Mouse (Mus musculus) testis, postnatal 10 days (tissue): ENCODE data around the gene Batf2.
"Not testable (repeated sequence)": the region's sequence is repeated elsewhere in the genome, so short reads cannot be mapped to it uniquely, and the experiment has no call there.

Experiments used
- DNase-seq: peaks from one replicate; pipeline ENCODE4 v3.0.0; 2021; ENCODE audit warnings: low spot score

Batf2 gene

DNA sequence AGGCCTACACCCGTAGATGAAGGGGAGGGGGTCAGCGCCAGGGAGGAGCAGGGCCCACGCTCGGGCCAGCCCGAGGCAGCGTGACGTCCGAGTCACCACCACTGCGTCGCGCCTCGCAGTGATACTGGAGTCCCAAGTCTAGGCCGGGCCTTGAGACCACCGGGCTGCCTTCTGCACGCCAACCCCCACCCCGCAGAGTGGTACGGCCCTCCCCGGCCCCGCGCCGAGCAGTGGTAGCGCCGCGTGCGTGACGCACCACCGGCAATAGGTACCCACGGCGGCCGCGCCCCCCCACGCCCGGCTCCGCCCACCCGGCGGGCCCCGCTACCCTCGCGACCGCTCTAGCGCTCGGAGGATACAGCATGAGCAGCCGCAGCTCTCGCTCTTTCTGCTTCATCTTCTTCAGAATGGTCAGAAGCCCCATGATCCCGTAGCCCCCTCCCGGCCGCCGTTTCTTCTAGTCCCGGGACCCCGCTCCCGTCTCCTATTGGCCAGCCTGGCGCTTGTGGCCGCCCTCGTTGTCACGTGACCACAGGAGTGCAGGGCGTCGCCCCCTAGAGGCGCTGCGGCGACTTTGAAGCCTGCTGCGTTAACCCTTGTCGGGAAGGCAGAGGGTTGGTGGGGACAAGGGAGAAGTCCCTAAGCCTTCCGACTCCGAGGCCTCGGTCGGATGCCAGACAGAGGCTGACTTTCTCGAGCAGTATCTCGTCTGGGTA lies at the start of gene Batf2:
Gene Batf2, plus strand, starts transcription at position 306 of the 716 bp plus-strand sequence.
- peak; percentile 93 for DNase-seq

- DNase-seq: no peak
Measured at GRCm38 (mm10) chr19:6094119-6094518, 46.7 kb upstream of the Batf2 start, which contains the start of gene AC131692.1. Gene AC131692.1 (plus strand): TSS chr19:6094419.

GRCm38 (mm10) chr19:6097847-6098246 lies 42.9 kb upstream of the Batf2 start:
- no peak for DNase-seq

DNA sequence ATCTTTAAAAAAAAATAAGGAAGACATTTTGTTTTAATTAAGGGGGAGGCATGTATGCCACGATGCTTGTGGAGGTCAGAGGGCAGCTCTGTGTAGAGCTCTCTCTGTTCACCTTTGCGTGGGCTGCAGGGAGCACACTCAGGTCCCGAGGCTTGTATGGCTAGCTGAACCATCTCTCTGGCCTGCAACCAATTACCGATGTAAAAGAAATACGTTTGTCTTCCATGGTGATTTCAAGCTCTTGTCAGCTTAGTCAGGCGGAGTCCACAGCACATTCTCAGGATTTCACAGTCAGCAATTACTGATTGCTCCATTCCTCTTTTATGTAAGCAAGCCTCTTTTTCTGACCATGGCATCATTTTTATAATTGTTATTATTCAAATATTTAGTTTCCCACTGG lies 39.6 kb upstream of the Batf2 start:
- DNase-seq: no peak

DNA sequence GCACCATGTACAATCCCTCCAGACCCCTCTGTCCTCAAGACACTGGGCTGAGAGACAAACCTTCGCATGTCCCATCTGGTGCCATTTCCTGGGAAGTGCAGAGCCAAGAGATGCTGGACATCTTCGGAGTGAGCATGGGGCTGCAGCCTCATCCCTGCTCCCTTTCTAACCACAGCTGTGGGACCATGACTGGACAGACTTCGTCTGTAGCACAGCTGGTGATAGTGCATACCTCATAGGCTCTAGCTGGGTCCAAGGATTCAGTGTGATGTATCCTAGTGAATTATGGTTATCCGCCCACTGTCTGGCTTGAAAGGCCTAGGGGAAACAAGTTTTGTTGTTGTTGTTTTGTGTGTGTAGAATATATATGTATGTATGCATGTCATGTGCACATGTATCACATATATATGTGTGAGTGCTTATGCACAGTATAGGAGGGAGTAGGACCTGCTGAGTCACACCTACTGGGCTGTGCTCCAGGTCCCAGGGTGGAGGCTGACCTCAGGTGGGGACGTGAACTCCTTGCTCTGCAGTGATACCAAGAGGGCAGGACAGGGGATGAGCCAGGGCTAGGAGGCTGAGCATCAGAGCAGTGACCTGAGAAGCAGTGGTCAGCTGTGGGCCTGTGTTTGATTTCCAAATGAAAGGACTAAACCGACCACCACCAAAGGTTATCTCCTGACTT lies 38.5 kb upstream of the Batf2 start:
- no peak for DNase-seq

- DNase-seq: no peak
Measured at GRCm38 (mm10) chr19:6104476-6104875, 36.3 kb upstream of the Batf2 start.

GRCm38 (mm10) chr19:6105586-6105985 lies 35.2 kb upstream of the Batf2 start, which contains the start of gene Naaladl1:
Gene Naaladl1 (plus strand): TSS chr19:6105782.
- no peak for DNase-seq

- peak; percentile 40 for DNase-seq
Measured at GRCm38 (mm10) chr19:6113116-6113515, 27.7 kb upstream of the Batf2 start.

DNA sequence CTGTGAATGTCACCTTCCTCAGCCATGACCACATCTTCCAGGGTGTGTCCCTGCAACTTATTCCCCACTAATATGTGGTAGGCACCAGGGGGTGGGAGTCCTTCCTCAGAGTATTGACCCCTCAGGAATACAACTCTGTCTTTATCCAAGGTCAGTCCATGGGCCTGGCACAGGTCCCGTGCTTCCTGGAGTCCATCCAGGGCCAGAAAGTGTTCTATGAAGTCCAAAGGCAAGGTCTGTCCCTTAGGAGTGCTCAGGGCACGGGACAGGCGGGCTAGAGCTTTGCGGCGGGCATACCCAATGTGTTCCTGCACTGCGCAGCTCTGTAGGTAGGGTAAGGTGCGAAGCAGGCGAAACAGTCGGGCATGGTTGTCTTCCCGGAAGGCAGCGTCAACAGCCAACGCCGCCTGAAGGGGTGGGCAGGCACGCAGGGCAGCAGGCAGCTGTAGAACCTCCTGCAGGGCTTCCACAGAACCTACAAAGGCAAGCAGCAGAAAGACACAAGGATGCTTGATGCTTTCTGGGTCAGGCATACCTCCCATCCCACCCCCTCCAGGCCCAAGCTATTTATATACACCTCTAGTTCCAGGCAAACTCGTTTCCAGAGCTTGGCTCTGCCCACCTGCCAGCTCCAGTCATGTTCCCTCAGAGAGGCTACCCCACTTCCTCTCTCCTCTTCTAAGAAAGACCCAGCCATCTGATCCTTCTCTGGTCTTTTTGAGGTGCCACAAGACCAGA lies 24.5 kb upstream of the Batf2 start:
- DNase-seq: no peak

GRCm38 (mm10) chr19:6117346-6117985 lies 23.3 kb upstream of the Batf2 start:
- no peak for DNase-seq

DNA sequence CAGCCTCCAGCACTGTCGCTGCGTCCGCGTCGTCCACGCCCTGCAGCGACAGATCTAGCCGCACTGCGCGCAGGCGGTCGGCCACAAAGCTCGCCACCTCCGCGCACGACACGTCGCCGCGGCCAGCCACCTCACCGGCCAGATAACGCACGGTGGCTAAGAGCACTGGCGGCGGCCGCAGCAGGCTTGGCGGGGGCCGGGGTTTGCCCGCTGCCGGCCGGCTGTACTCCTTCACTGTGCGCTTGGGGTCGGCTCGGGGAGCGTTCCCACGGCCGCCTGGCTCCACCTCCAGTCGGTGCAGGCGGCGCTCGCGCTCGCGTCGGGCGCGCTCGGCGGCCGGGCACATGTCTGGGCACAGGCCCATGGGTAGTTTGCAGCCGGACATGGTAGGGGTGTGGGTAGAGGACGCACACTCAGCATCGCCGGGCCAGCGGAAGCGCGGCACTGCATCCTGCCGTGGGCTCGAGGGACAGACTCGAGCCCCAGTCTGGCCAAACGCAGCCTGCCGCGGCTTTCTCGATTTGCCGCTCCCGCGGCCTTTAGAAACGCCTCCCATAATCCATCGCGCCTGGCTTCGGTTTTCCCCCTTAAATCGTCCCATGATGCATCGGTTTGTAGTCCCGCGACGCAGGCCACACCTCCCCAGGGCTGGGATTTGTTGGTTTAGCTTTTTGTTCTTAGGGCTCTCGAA lies 22.7 kb upstream of the Batf2 start, which contains the start of gene Sac3d1:
Gene Sac3d1, minus strand, starts transcription at position 665 of the 691 bp plus-strand sequence.
- peak; percentile 90 for DNase-seq

DNA sequence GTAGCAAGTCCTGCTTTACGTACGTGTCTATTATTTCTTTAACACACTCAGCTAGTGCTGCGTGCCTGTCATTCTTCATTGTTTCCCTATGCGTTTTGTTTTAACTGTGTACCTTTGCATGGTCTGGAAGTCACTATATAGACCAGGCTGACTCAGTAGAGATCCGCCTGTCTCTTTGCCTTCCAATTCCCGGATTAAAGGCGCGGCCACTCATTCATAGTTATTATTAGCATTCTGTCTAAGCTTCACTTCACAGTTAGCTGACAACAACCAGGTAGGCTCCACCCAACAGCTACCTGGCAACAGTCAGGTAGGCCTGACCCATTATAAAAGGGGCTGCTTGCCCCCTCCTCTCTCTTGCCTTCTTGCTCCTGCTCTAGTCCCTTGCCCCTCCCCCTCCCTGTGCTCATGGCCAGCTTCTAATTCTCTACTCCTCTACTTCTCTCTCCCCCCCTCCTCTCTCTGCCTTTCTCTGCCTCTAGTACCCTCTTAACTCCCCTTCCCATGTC lies 22.1 kb upstream of the Batf2 start:
- DNase-seq: peak; percentile 65

- DNase-seq: no peak
Measured at GRCm38 (mm10) chr19:6121761-6122160, 19.0 kb upstream of the Batf2 start.

GRCm38 (mm10) chr19:6123330-6123729 lies 17.5 kb upstream of the Batf2 start:
- no peak for DNase-seq

GRCm38 (mm10) chr19:6124898-6125297 lies 15.9 kb upstream of the Batf2 start:
- DNase-seq: no peak

DNA sequence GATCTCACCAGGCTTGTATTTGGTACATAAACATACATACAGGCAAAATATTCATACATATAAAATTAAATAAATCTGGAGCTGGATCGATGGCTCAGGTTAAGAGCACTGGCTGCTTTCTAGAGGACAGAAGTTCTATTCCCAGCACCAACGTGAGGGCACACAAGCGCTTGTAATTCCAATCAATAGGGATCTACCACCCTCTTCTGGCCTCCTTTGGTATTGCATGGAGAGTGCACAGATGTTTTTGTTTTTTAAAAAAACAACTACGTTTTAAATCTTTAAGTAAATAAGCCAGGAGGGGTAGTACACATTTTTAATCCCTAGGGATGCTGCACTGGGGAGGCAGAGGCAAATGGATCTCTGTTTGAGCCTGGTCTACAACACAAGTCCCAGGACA lies 14.5 kb upstream of the Batf2 start:
- peak; percentile 75 for DNase-seq

- no peak for DNase-seq
Measured at GRCm38 (mm10) chr19:6126789-6127580, 13.8 kb upstream of the Batf2 start.

- peak; percentile 95 for DNase-seq
Measured at GRCm38 (mm10) chr19:6127760-6128341, 12.9 kb upstream of the Batf2 start, which contains the start of gene Snx15. Gene Snx15 (minus strand): TSS chr19:6128304.

DNA sequence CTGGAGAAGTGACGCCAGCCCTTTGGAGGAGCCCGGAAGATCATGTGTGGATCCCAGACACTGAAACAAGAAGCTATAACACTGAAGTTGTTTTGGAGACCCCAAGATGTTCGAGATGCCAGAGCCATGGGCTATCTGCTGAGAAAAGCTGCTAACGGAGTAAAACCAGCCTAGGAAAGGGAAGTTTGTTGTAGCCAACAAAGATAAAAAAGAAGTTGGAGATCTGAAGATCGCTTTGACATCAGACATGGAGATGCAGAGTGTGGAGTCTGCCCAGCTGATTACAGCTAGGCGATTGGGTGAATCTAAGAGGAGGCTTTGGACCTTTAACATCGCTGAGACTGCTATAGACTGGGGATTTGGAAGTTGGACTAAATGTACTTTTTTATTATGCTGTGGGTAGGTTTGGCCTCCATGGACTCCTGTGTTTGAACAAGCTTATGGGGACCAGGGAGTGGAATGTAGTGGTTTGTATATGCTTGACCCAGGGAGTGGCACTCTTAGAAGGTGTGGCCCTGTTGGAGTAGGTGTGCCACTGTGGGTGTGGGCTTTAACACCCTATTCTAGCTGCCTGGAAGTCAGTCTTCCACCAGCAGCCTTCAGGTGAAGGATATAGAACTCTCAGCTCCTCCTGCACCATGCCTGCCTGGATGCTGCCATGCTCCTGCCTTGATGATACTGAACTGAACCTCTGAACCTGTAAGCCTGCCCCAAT lies 10.2 kb upstream of the Batf2 start:
- not testable (repeated sequence) for DNase-seq
